Mouse (Mus musculus) small intestine, adult 2 months (tissue): ENCODE measurements around the gene Abcc3.

Experiments used
- CTCF ChIP-seq: fragments of 200-500 bp; IDR thresholded peaks from 2 replicates; pipeline ENCODE4 v1.5.1; 2012; ENCODE audit warnings: low read depth, mild to moderate bottlenecking, control low read depth, inconsistent platforms, low read length, moderate library complexity, mixed read lengths; ENCODE audit not compliant: insufficient replicate concordance, insufficient read length; ENCODE audit errors: extremely low read depth
- POLR2A ChIP-seq: fragments of 200-500 bp; IDR thresholded peaks from 2 replicates; pipeline ENCODE4 v1.6.1; 2012; ENCODE audit warnings: low read depth, mild to moderate bottlenecking, control low read depth, inconsistent platforms, low read length, moderate library complexity

GRCm38 (mm10) chr11:94374276-94374948 is 18.4 kb downstream of the Abcc3 start:
- TF ChIP-seq CTCF (no peak), POLR2A (no peak)
